Mouse (Mus musculus) activated CD4-positive, CD25-positive, alpha-beta regulatory T cell, adult 4 months (primary cell): Measurements from ENCODE around the gene Vcan. TPM values are rescaled to one million over a fixed set of nuclear protein-coding genes. Genes with fewer than 3 reads are reported as not detected.
A peak's percentile ranks its signal among the peaks of the same experiment; 100 is the strongest.
"Not testable (repeated sequence)": the region's sequence is repeated elsewhere in the genome, so short reads cannot be mapped to it uniquely, and the experiment has no call there.

ENCODE experiments used
- ATAC-seq: one replicate; pipeline ENCODE4 v1.8.0; 2017
- polyA plus RNA-seq, 2 experiments: library from polyadenylated mRNA; unstranded; fragments of 100-300 nt; shearing (Covaris generic); gene quantifications; one replicate each; pipeline ENCODE4 v1.2.1; 2017

The Vcan gene
- polyA plus RNA-seq = under 1 TPM in 1 of 2 experiments, not detected in 1; 0.58 TPM

GRCm38 (mm10) chr13:89741766-89742685 lies at the start of gene Vcan:
Gene Vcan, minus strand, starts transcription at chr13:89742509.
- peak; percentile 7 for ATAC-seq

GRCm38 (mm10) chr13:89791475-89791874 lies 49.2 kb upstream of the Vcan start:
- no peak for ATAC-seq

- no peak for ATAC-seq
Measured at GRCm38 (mm10) chr13:89782886-89783285, 40.6 kb upstream of the Vcan start.

GRCm38 (mm10) chr13:89780276-89780675 lies 38.0 kb upstream of the Vcan start:
- ATAC-seq = no peak

- no peak for ATAC-seq
Measured at GRCm38 (mm10) chr13:89779208-89779911, 37.1 kb upstream of the Vcan start.

- no peak for ATAC-seq
Measured at GRCm38 (mm10) chr13:89777764-89778163, 35.5 kb upstream of the Vcan start.

GRCm38 (mm10) chr13:89777146-89777545 lies 34.8 kb upstream of the Vcan start:
- no peak for ATAC-seq

- no peak for ATAC-seq
Measured at GRCm38 (mm10) chr13:89766551-89766950, 24.2 kb upstream of the Vcan start.

GRCm38 (mm10) chr13:89765966-89766365 lies 23.7 kb upstream of the Vcan start:
- ATAC-seq = peak; percentile 46

- no peak for ATAC-seq
Measured at GRCm38 (mm10) chr13:89762339-89762738, 20.0 kb upstream of the Vcan start.

GRCm38 (mm10) chr13:89756347-89756746 lies 14.0 kb upstream of the Vcan start:
- no peak for ATAC-seq

- ATAC-seq = not testable (repeated sequence)
Measured at GRCm38 (mm10) chr13:89750562-89750961, 8.3 kb upstream of the Vcan start.

GRCm38 (mm10) chr13:89743201-89743600 lies 892 bp upstream of the Vcan start:
- ATAC-seq = no peak

- ATAC-seq = no peak
Measured at GRCm38 (mm10) chr13:89742686-89743200, 434 bp upstream of the Vcan start.

GRCm38 (mm10) chr13:89741116-89741551 lies 1.2 kb downstream of the Vcan start:
- no peak for ATAC-seq

- ATAC-seq = peak; percentile 43
Measured at GRCm38 (mm10) chr13:89740243-89741115, 1.8 kb downstream of the Vcan start.

GRCm38 (mm10) chr13:89739696-89740242 lies 2.5 kb downstream of the Vcan start:
- peak; percentile 33 for ATAC-seq

- peak; percentile 58 for ATAC-seq
Measured at GRCm38 (mm10) chr13:89738776-89739695, 3.3 kb downstream of the Vcan start.

- no peak for ATAC-seq
Measured at GRCm38 (mm10) chr13:89738275-89738674, 4.0 kb downstream of the Vcan start.

GRCm38 (mm10) chr13:89735111-89735510 lies 7.2 kb downstream of the Vcan start:
- no peak for ATAC-seq

GRCm38 (mm10) chr13:89726492-89726891 lies 15.8 kb downstream of the Vcan start:
- no peak for ATAC-seq
